Mouse (Mus musculus) C2C12 (cell line): ENCODE results near the gene Kdm4a. TPM values are rescaled to one million over a fixed set of nuclear protein-coding genes. Genes with fewer than 3 reads are reported as not detected.

Experiments used
- H3K27me3 ChIP-seq: one replicate; pipeline ENCODE4 v1.6.1; 2011; ENCODE audit not compliant: control insufficient read depth, insufficient read depth, insufficient read length
- H3K36me3 ChIP-seq: one replicate; pipeline ENCODE4 v1.6.1; 2011; ENCODE audit not compliant: control insufficient read depth, insufficient read depth
- H3K4me3 ChIP-seq: one replicate; pipeline ENCODE4 v1.5.1; 2011; ENCODE audit warnings: mild to moderate bottlenecking, control low read depth; ENCODE audit not compliant: poor library complexity, insufficient read depth, severe bottlenecking
- H3K79me2 ChIP-seq: one replicate; pipeline ENCODE4 v1.6.1; 2011; ENCODE audit not compliant: control insufficient read depth, insufficient read depth
- H3K79me3 ChIP-seq: one replicate; pipeline ENCODE4 v1.6.1; 2011; ENCODE audit warnings: low read depth, control low read depth
- H3ac ChIP-seq: one replicate; pipeline ENCODE3; 2011; ENCODE audit warnings: low read depth; ENCODE audit not compliant: control insufficient read depth, insufficient read length
- CEBPB ChIP-seq: IDR thresholded peaks from one replicate; pipeline ENCODE4 v1.6.1; 2011; ENCODE audit warnings: low read depth, mild to moderate bottlenecking, control low read depth, moderate library complexity
- CTCF ChIP-seq: IDR thresholded peaks from one replicate; pipeline ENCODE4 v1.5.1; 2011; ENCODE audit not compliant: control insufficient read depth, insufficient read depth, insufficient read length
- FOSL1 ChIP-seq: IDR thresholded peaks from one replicate; pipeline ENCODE4 v1.8.0; 2011; ENCODE audit warnings: mild to moderate bottlenecking, low read length; ENCODE audit not compliant: poor library complexity, insufficient read depth, severe bottlenecking
- MAX ChIP-seq: IDR thresholded peaks from one replicate; pipeline ENCODE4 v1.6.1; 2011; ENCODE audit warnings: mild to moderate bottlenecking, control low read depth
- MYOD1 ChIP-seq: IDR thresholded peaks from one replicate; pipeline ENCODE4 v1.6.1; 2011; ENCODE audit warnings: low read depth; ENCODE audit not compliant: control insufficient read depth, insufficient read length
- MYOG ChIP-seq: IDR thresholded peaks from one replicate; pipeline ENCODE4 v1.6.1; 2011; ENCODE audit not compliant: control insufficient read depth, insufficient read length; ENCODE audit errors: extremely low read depth
- USF1 ChIP-seq: IDR thresholded peaks from one replicate; pipeline ENCODE4 v1.6.1; 2011; ENCODE audit warnings: low read depth, mild to moderate bottlenecking, control low read depth, moderate library complexity
- polyA plus RNA-seq: library from polyadenylated mRNA; unstranded; fragments of >200 nt; fragmentation: generic; extraction: Trizol; gene quantifications from one replicate; pipeline ENCODE4 v1.2.1, GENCODE M21; 2012; ENCODE audit warnings: missing spikeins

Kdm4a gene
- polyA plus RNA-seq, 1 experiment = 28.1 TPM

DNA sequence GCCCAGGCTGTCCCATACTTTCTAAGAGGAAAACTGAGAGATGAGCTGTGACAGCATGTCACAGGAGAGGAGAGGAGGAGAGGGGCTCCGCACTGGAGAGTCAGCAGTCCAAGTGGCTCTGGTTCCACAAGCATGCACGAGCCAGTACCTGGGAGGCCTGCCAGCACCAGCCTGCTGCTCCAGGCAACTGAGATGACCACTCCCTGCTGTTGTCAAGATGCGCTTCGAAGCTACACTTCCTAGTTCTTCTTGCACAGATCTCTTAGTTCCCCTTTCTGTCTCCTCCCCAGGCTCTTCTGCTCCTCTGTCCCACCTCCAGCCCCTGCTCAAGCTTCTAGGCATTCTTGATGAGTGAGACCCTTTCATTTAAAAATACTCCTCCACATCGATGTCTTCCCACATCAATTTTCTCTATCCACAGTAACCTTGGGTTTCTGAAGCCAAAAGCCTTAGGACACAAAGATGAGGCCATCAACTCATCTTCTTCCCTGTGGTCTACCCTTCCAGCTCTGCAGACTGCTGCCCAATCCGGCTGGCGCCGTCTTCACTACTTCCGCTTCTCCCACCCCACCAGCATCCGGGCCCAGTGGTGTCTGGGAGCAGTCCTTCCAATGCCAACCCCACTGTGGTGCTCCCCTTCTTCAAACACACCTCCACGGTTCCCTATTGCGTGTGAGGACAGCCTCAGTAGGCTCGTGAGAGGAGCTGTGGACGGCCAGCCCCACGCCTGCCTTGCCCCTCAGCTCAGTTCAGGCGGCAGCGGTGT, 27.6 kb downstream of the Kdm4a start:
- Histone ChIP-seq H3K79me2 (no peaks in the 10 kb centered on the region), H3K4me3 (no peak overlapping the region), H3K27me3 (no peaks in the 10 kb centered on the region), H3K79me3 (no peaks in the 10 kb centered on the region), H3ac (no peak overlapping the region), H3K36me3 (peaks cover 55% of the 10 kb centered on the region)
- no peak for TF ChIP-seq FOSL1
- TF ChIP-seq MYOD1 = no peak

DNA sequence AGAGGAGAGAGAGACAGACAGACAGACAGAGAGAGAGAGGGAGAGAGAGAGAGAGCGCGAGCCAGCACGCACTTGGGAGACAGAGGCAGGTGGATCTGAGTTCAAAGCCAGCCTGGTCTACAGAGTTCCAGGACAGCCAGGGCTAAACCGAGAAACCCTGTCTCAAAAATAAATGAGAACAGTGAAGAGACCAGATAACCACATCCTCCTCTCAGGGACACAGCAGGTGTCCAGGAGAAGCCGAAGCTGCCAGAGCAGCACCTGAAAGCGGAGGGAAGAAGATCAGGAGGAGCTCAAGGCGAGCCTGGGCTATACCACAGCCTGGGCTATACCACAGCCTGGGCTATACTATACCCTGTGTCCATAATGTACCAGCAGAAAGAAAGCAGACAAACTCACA, 29.0 kb downstream of the Kdm4a start:
- Histone ChIP-seq H3K79me3 (no peaks in the 10 kb centered on the region), H3K36me3 (peaks cover 61% of the 10 kb centered on the region), H3ac (no peak overlapping the region), H3K4me3 (no peak overlapping the region), H3K79me2 (no peaks in the 10 kb centered on the region), H3K27me3 (no peaks in the 10 kb centered on the region)
- no peak for TF ChIP-seq FOSL1
- TF ChIP-seq MYOD1 = no peak
- no peak for TF ChIP-seq CTCF
- no peak for TF ChIP-seq CEBPB
- TF ChIP-seq MAX = no peak
- TF ChIP-seq USF1 = no peak
- TF ChIP-seq MYOG = no peak

DNA sequence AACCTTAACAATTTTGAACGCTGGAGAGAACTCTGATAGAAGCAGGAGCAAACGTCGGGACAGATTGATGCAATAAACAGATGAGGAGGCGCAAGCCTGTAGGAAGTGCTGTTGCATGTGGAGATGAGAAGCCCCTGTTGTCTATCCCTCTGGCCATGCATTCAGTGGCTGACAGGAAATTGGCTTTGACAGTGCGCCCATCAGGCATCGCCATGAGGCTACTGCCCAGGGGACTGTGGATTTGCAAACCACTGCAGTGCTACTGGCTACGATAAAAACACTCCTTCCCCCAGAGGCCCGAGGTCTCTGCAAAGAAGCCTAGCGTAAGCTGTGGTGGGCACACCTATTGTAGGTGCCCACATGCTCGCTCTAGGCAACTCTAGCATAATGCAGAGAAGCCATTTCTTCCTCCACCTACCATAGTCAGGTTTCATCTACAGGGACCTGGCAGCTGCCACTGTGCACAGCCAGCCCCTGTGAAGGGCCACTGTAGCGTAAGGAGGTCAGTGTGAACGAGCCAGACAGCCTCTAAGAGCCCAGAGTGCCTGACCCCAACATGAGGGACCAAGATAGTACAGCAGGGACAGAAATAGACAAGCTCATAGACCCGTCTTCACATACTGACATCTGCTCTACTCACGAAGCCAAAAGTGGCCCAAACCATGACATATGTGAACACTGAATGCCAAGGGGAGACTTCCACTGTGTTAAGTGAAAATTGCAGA, 29.7 kb downstream of the Kdm4a start:
- TF ChIP-seq USF1 (no peak), MYOD1 (no peak), FOSL1 (no peak), CTCF (no peak), MAX (no peak), CEBPB (no peak), MYOG (no peak)
- H3K36me3 ChIP-seq = peaks cover 61% of the 10 kb centered on the region
- H3K27me3 ChIP-seq = no peaks in the 10 kb centered on the region
- H3ac ChIP-seq = no peak overlapping the region
- no peaks in the 10 kb centered on the region for H3K79me3 ChIP-seq
- H3K4me3 ChIP-seq = no peak overlapping the region
- no peaks in the 10 kb centered on the region for H3K79me2 ChIP-seq

DNA sequence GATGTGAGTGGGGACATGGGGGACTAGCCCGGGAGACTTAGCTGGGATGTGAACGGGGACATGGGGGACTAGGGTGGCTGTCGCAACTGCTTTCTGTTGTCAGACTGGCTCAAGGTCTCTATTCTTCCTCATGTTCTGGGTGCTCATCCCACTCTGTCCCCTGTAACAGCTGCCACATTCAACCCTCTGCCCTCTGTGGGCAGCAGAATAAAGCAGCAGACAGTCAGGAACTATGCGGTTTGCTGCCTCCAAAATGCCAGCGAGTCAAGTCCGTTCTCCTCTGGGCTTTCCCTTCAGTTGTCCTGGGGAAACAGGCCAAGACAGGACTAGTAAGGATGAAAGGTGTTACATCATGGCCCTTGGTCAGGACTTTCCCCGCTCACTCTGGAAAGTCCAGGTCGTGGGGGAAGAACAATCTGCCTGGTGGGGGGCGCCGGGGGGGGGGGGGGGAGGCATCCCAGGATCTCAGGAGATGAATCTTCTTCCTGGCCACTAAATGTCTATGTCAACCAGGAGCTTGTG, 30.7 kb downstream of the Kdm4a start:
- H3K4me3 ChIP-seq = no peak overlapping the region
- H3K36me3 ChIP-seq = peaks cover 64% of the 10 kb centered on the region
- TF ChIP-seq FOSL1 = no peak
- no peak for TF ChIP-seq USF1
- TF ChIP-seq CEBPB = no peak
- no peak for TF ChIP-seq MYOG
- no peak for TF ChIP-seq CTCF
- TF ChIP-seq MYOD1 = no peak
- TF ChIP-seq MAX = no peak

DNA sequence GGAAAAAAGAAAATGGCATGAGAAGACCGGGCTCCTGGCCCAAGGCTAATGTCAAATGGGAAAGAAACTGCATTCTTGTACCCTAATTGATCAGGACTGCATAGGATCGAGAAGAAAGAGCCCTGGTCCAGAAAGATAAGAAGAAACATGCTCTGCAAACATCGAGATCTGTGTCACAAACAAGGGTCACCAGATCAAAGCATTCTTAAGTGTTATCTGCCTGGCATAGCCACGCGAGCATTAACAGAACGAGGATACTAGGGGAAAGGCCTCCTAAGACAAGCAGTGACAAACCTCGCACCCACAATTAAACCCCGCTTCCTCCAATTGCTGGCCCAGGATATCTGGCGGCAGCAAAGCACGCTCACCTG, 31.5 kb downstream of the Kdm4a start:
- Histone ChIP-seq H3ac (no peak overlapping the region), H3K36me3 (peaks cover 66% of the 10 kb centered on the region), H3K27me3 (no peaks in the 10 kb centered on the region), H3K4me3 (no peak overlapping the region), H3K79me3 (no peaks in the 10 kb centered on the region), H3K79me2 (no peaks in the 10 kb centered on the region)
- TF ChIP-seq USF1 (no peak), MYOD1 (no peak), CTCF (no peak), FOSL1 (no peak), MAX (no peak), CEBPB (no peak), MYOG (no peak)

More for the DNA sequence above, 30.7 kb downstream of the Kdm4a start:
- Histone ChIP-seq H3K79me3 (no peaks in the 10 kb centered on the region), H3ac (no peak overlapping the region), H3K27me3 (no peaks in the 10 kb centered on the region), H3K79me2 (no peaks in the 10 kb centered on the region)
